Mouse (Mus musculus) bone marrow macrophage, adult 2 months (primary cell): ENCODE measurements around the gene Ampd2.

Source experiments
- CTCF ChIP-seq: IDR thresholded peaks from 2 replicates; pipeline ENCODE4 v1.5.1; 2012; ENCODE audit warnings: low read depth, mild to moderate bottlenecking, low read length, moderate library complexity
- POLR2A ChIP-seq: IDR thresholded peaks from 2 replicates; pipeline ENCODE4 v1.6.1; 2012; ENCODE audit warnings: mild to moderate bottlenecking, low read depth, low read length, borderline replicate concordance

GRCm38 (mm10) chr3:108068826-108069225 is 17.6 kb downstream of the Ampd2 start:
- TF ChIP-seq CTCF: no peak
- no peak for TF ChIP-seq POLR2A
